Mouse (Mus musculus) kidney, adult 9 months (tissue): ENCODE results near the gene Rngtt.

ENCODE experiments used
- DNase-seq: peaks from one replicate; pipeline ENCODE4 v3.0.0; 2022

Rngtt gene

DNA sequence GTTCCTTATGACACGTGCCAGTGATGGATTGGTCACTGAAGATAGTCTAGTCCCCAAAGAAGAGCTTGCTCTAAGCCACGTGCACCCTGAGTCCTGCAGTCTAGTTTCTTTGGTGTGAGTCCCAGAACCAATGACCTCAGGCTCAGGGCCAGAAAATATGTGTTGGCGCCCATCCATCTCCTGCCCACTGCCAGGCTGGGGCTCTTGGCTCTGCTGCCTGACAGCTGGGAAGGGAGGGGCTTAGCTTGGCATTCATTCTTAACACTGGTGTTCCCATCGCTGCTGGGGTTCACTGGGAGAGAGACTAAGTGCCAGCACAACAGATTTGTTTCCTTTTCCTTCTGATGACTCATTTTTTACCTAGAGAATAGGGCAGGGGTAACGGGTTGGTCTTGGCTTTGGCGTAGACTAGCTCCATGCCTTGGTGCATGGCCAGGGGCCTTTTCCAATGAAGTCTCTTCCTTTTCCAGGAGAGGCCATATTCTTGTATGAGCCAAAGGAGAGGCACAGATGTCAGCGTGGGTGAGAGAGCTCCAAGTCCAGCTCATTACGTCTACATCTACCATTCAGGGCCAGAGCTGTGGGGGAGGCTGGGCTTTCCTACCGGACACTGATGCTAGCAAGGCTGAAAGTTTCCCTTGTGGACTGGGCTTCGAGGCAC lies 214.5 kb downstream of the Rngtt start:
- DNase-seq: peak; percentile 36

DNA sequence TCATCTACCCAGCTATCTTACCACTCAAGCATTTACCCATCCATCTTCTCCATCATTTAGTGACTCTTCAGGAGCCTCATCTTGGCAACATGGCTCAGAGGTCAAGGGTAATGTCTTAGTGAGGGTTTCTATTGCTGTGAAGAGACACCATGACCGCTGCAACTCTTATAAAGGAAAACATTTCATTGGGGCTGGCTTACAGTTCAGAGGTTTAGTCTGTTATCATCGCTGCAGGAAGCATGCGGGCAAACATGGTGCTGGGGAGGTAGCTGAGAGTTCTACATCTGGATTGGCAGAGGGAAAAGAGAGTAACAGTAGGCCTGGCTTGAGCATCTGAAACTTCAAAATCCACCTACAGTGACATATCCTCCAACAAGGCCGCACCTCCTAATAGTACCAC lies 215.2 kb downstream of the Rngtt start:
- DNase-seq: no peak

DNA sequence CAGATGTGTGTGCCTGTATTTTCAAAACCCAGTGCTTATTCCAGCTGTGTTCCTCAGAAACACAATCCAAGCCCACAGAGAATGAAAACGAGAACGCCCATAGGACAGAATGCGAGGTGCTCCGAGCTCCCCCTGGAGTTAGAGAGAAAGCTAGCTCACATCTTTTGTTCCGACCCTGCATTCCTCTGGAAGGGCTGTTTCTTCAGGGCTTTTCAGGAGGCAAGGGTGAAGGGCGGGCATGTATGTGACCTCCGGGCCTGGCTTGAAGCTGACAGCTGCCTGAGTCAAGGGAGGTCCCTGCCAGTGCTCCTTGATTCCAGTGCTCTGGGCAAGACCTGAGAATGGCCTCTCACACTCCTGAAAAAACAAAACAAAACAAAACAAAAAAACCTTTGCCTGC lies 216.0 kb downstream of the Rngtt start:
- DNase-seq: no peak

DNA sequence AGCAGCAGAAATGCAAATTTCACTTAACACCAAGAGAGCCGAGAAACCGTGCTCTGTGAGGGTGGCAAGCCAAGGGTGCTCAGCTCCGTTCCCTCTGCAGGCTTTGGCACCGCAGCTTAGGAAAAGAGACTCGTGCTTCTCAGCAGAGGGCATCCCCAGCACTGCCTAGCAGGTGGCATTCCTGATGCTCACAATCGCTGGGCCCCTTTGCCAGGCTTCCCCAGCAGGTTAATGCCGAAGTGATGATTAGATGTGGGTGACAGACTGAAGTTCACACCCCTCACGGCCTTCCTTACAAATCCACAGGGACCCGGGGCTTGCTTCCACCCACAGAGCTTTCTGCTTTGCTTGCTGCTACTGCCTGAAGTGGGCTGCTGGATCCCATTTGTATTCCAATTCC lies 216.6 kb downstream of the Rngtt start:
- DNase-seq: no peak

DNA sequence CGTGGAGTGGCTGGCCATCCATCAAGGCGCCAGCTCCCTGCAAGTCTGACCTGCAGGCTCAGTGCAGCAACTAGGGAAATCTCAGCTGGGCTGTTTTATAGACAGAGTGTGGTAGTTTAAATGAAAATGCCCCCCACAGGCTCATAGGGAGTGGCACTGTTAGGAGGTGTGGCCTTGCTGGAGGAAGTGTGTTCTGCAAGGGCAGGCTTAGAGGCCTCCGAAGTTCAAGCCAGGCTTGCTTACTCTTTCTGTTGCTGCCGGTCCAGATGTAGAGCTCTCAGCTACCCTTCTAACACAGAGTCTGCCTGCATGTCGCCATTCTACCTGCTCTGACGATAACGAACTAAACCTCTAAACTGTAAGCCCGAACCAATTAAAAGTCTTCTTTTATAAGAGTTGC lies 222.5 kb downstream of the Rngtt start:
- no peak for DNase-seq

DNA sequence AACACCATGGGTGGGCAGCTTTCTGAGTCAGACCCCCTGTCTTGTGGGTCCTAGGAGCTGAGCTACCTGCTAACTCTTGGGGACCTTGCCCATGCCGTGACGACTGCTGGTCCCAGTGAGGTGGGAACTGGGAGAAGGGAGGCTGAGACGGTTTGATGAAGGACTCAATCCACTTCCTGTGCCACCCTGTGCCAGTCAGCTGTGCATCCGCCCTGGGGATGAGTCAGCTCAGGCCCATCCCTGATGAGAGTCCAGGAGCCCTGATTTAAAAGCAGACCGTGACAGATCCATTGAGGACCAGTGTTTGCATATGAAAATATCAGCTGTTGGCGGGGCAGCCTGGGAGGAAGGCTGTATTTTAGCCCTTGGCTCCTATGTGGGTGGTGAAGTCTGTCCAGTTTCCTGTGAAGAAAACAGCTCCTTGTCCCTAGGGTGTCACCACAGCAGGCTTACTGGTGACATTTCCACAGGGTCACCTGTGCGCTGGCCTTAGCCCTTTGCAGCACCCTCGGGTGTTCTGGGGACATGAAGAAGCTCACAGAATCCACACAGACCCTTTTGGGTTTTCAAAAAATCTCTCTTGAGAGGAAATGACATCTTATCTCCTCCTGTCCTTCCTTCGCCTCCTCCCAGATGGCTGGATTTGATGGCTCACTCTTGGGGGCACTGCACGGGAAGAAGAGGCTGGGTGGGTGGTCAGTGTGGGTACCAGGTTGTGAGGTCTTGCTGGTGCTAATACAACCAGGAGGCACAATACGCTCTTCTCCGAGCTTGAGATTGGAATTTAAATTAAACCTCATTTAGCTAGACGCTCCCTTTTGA lies 234.9 kb downstream of the Rngtt start:
- no peak for DNase-seq

DNA sequence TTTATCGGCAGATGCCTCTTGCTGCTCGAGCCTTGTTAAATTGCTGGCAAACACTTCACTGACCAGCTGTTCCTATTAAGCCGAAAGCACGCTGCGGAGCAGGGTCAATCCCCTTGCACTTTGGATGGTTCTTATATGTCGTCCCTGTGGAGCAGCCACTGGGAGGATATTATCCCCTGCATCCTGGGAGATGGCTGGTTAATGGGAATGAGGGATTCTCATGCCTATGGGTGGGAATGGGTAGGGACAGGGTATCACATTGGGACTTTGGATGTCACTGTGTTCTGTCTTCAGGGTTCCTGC lies 235.4 kb downstream of the Rngtt start:
- peak; percentile 21 for DNase-seq

DNA sequence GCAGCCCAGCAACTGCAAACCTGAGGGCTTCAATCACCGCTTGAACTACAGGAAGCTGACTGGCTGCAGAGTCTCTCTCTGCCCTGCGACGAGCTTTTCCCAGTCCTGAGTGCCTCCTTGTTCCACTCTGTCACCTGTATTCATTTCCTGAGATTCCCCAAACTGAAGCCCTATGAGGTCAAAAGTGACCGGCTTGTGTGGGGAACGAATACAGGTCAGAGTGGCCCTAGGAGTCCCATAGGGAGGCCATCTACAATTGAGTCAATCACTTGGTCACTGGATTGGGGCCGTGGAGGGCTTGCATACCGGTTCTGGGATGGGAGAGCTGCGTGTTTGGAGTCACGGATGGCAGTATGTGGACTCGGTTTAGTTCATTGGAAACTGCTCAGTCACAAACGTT lies 236.2 kb downstream of the Rngtt start:
- no peak for DNase-seq

DNA sequence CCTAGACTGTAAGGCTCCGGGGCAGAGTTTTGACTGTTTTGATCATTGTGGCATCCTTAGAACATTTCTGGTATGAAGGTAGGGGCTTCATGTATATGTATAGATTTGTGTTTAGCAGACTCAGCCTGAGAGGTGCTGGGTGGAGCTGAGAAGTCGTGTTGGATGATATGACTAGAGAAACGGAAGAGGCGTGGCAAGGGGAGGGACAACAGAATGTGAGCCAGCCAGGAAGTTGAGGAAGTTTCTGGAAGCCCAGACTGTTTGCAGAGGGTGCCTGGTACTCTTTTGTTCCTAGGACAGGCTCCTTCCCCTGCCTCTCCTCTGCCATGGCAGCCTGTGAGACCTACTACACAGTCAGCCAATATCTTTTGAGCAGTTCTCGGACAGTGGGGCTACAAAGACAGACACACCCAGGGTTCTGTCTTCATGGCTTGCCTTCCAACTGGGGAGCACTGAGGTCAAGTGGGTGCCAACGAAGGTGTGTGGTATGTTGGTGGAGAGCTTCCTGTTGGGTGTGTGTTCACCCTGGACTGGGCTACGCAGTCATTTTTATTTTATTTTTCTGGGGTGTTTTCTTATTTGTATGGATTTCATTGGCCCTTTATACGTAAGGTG lies 237.3 kb downstream of the Rngtt start:
- DNase-seq: no peak

DNA sequence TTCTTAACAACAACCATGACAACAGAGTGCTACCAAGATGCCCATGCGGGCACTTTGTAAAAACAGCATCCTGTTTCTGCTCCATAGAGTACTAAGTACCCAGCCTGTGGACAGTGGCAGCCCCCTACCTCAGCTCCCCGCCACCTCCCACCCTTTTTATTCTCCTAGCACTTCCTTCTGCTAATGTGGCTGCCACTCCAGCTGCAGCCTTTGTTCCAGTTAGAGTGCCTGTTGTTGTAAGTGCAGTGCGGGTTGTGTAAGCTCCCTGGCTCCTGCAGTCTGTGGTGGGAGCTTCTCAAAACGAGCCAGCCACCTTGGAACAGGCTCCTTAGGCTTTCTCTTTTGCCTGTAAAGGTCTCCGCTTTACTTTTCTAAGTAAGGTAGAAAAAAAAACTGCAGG lies 239.5 kb downstream of the Rngtt start:
- DNase-seq: no peak
